Mouse (Mus musculus) limb, embryonic 12.5 days (tissue): ENCODE results near the gene Gm4491. TPM values are rescaled to one million over a fixed set of nuclear protein-coding genes. Genes with fewer than 3 reads are reported as not detected.
A peak's percentile ranks its signal among the peaks of the same experiment; 100 is the strongest.

Experiments
- ATAC-seq: fragments of 200-750 bp; cut with Nextera tagmentation; 2 replicates; pipeline ENCODE4 v1.8.0; 2017; ENCODE audit warnings: low read depth, moderate TSS enrichment; ENCODE audit not compliant: insufficient number of reproducible peaks, insufficient read depth, low FRiP score, low TSS enrichment
- H3K27ac ChIP-seq: fragments of 300-500 bp; sonication (generic); 2 replicates; pipeline ENCODE4 v1.5.1; 2016; ENCODE audit warnings: mild to moderate bottlenecking, moderate library complexity
- H3K27me3 ChIP-seq: fragments of 300-500 bp; sonication (generic); 2 replicates; pipeline ENCODE4 v1.6.1; 2016; ENCODE audit warnings: mild to moderate bottlenecking, moderate library complexity
- H3K36me3 ChIP-seq: fragments of 300-500 bp; sonication (generic); 2 replicates; pipeline ENCODE4 v1.6.1; 2016; ENCODE audit warnings: mild to moderate bottlenecking, moderate library complexity
- H3K4me1 ChIP-seq: fragments of 300-500 bp; sonication (generic); replicated peaks from 2 replicates; pipeline ENCODE4 v1.6.1; 2016
- H3K4me2 ChIP-seq: fragments of 300-500 bp; sonication (generic); 2 replicates; pipeline ENCODE4 v1.6.1; 2016; ENCODE audit warnings: mild to moderate bottlenecking, moderate library complexity
- H3K4me3 ChIP-seq: fragments of 300-500 bp; sonication (generic); replicated peaks from 2 replicates; pipeline ENCODE4 v1.5.1; 2016; ENCODE audit warnings: mild to moderate bottlenecking
- H3K9ac ChIP-seq: fragments of 300-500 bp; sonication (generic); replicated peaks from 2 replicates; pipeline ENCODE4 v1.6.1; 2016; ENCODE audit warnings: mild to moderate bottlenecking, moderate library complexity
- H3K9me3 ChIP-seq: fragments of 300-500 bp; sonication (generic); 2 replicates; pipeline ENCODE4 v1.6.1; 2016; ENCODE audit warnings: mild to moderate bottlenecking, moderate library complexity
- WGBS: fragments of 180-500 bp; shearing (Covaris S2); methylation state at CpG from one replicate; pipeline ENCODE4 v1.1.7; 2016; 5-methylcytosine and 5-hydroxymethylcytosine counted together
- polyA plus RNA-seq: library from polyadenylated mRNA; unstranded; fragments of >200 nt; fragmentation: Nextera tagmentation; extraction: Ambion mirVana; gene quantifications from 2 replicates; pipeline ENCODE4 v1.2.1, GENCODE M21; 2016

Gene Gm4491
- polyA plus RNA-seq, 1 experiment from 2014 or later, result not detected

DNA sequence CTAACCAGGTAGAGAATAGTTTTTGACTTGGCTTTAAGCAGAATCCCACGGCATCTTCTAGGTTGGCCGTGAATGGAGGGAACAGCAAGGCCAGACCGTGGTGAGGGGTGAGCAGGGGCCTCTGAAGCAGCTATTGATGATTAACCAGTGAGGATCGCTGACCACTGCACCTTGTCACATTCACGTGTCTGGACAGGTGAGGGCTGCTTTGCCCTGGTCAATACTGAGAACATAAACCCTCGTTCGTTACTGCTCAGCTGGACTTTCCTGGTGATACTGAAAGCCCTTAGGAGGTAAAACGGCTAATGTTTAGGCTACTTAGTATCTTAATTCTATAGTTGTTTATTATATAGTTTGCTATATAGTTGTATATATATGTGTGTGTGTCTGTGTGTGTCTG lies 8.6 kb downstream of the Gm4491 start:
- no peak overlapping the region for H3K4me2 ChIP-seq
- H3K27ac ChIP-seq, result no peak overlapping the region
- H3K36me3 ChIP-seq, result no peaks in the 10 kb centered on the region
- peaks cover 69% of the 10 kb centered on the region for H3K27me3 ChIP-seq
- H3K4me1 ChIP-seq, result peaks cover 27% of the 10 kb centered on the region
- ATAC-seq, result no peak
- H3K4me3 ChIP-seq, result no peak overlapping the region
- no peaks in the 10 kb centered on the region for H3K9me3 ChIP-seq
- WGBS, result 70% methylated on average over 8 of the region's 8 CpGs
- H3K9ac ChIP-seq, result no peak overlapping the region

DNA sequence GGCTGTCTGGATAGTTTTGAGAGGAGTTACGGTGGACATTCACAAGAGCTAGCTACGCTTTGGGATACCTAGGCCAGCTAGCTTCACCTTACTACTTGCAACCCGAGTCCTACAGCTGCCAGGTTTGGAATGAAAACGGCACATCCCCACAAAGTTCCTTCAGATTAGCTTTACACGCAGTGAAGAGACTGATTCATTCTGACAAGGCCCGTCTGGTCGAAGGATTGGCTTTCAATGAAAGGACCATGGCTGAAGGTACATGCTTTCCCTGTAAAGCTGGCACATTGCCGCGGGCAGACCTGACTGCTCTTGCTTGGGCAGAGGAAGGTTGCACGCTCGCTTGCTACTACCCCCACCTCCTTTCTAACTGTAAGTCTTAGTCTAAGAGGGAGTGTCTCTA lies 10.0 kb downstream of the Gm4491 start:
- no peaks in the 10 kb centered on the region for H3K9me3 ChIP-seq
- H3K4me3 ChIP-seq, result 0 out of 2 replicates have a peak overlapping the region, but pooled peaks have one; percentile 0
- H3K9ac ChIP-seq, result no peak overlapping the region
- H3K4me1 ChIP-seq, result peaks cover 23% of the 10 kb centered on the region
- H3K4me2 ChIP-seq, result no peak overlapping the region
- no peak overlapping the region for H3K27ac ChIP-seq
- 41% methylated on average over 11 of the region's 11 CpGs for WGBS
- H3K27me3 ChIP-seq, result peaks cover 75% of the 10 kb centered on the region
- no peak for ATAC-seq
- H3K36me3 ChIP-seq, result no peaks in the 10 kb centered on the region

DNA sequence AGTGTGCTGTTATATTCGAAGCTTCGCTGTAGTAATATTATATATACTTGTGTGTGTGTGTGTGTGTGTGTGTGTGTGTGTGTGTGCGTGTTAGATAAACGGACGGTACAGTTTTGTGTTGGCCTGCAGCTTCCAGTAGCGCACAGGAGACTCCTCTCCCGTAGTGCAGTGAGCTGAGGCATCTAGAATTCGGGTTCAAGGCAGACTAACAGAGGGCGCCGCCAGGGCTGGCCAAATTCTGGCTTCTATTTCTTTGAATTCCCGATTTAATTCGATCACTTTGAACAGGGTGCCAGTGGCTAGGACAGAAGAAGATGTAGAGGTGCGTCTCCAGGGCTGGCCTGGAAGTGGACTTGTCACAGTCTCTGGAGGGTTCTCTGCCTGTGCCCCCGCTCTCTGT lies 10.6 kb downstream of the Gm4491 start:
- peaks cover 24% of the 10 kb centered on the region for H3K4me1 ChIP-seq
- no peaks in the 10 kb centered on the region for H3K36me3 ChIP-seq
- no peak overlapping the region for H3K27ac ChIP-seq
- peak overlapping the region; percentile 100 for H3K4me2 ChIP-seq
- H3K4me3 ChIP-seq, result peak overlapping the region; percentile 57
- no peak overlapping the region for H3K9ac ChIP-seq
- no peaks in the 10 kb centered on the region for H3K9me3 ChIP-seq
- peaks cover 76% of the 10 kb centered on the region for H3K27me3 ChIP-seq
- 11% methylated on average over 14 of the region's 14 CpGs for WGBS
- no peak for ATAC-seq

DNA sequence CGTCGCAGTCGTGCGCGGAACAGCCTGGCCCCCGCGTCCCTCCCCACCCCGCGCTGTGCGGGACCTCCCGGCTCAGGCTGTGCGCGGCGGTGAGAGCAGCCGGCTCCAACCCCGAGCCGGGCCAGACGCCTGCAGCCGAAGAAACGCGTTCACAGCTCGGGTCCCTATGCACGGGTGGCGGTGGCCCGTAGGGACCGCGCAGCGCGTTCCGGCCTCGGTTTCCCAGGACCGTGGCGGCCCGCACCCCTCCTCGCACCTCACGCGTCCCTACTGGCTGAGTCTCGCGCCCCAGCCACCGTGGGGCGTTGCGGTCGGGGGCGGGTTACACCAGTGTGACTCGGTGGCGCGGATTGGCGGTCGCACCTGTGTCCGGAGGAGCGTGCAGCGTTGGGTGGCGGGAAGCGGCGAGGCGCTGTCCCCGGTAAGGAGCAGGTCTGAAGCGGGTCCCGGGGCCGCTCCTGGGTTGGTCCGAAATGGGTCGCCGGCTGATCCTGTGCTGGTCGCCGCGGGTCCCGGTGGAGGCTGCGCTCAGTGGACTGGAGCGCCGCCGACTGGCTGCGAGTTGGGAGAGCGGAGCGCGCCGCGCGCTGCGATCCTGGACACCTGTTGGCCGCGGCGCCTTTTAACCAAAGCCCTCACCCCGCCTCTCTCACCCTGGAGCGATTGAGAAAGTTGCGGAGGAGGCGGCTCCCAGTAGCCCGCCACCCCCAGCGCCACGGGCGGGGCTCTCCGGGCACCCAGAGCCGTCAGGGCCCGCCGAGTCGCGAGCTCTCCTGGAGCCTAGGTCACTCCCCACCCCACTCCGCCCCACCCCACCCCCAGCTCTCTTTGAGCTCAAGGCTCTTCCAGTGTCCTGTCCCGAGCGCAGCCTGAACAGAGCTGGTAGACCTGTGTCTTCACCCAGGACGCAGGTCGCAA lies 11.3 kb downstream of the Gm4491 start, which contains the start of gene Gjb2:
Gjb2 (minus strand) TSS at position 597 of the 918 bp plus-strand sequence.
- WGBS, result under 1% methylated on average over 101 of the region's 101 CpGs
- Histone ChIP-seq H3K9ac (peak within 1 kb of the TSS; percentile 59), H3K27ac (no peak within 1 kb of the TSS), H3K27me3 (peaks cover 70% of the 10 kb centered on the region), H3K4me3 (peak within 1 kb of the TSS; percentile 57), H3K4me1 (peaks cover 29% of the 10 kb centered on the region), H3K9me3 (no peaks in the 10 kb centered on the region), H3K4me2 (peak within 1 kb of the TSS; percentile 100), H3K36me3 (no peaks in the 10 kb centered on the region)
- peak; percentile 76 for ATAC-seq

DNA sequence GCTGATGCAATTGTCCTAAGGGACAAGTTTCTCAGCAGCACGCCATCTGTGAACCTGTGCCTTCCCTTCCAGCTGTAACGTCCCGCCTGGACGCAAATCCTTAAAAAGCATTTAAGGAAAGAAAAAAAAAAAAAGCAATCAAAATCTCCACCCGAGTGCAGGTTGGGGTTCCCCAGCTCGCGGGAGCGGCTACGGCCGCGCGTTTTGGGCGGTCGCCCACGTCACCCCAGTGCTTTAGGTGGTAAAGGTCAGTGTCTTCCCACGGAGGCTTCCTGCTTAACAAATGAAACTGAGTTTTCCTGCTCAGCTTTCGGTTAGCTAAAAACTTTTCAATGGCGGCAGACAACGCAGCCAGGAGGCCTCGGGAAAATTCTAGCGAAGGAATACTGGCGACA lies 12.0 kb downstream of the Gm4491 start:
- no peak for ATAC-seq
- Histone ChIP-seq H3K9me3 (no peaks in the 10 kb centered on the region), H3K27me3 (peaks cover 70% of the 10 kb centered on the region), H3K9ac (peak overlapping the region; percentile 59), H3K36me3 (no peaks in the 10 kb centered on the region), H3K4me3 (peak overlapping the region; percentile 57), H3K4me1 (peaks cover 34% of the 10 kb centered on the region), H3K27ac (no peak overlapping the region), H3K4me2 (peak overlapping the region; percentile 100)
- WGBS, result 2% methylated on average over 22 of the region's 22 CpGs

DNA sequence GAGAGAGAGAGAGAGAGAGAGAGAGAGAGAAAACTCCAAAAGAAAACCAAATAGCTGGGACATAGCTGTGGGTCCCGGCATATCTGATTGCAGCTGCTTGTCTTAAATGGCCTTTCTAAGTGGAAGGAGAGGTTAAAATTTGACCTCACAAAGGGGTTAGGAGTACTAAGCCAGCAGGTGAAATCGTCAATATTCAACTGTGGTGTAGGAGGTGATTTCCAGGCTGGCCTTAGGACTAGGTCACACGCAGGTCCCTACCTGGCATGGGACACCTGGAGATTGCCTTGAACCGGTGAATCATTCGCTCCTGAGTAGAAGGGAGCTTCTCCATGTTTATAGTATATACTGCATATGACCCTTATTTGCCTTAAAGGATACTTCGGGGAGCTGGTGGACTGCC lies 12.6 kb downstream of the Gm4491 start:
- Histone ChIP-seq H3K27me3 (peaks cover 70% of the 10 kb centered on the region), H3K4me3 (peak overlapping the region; percentile 57)

DNA sequence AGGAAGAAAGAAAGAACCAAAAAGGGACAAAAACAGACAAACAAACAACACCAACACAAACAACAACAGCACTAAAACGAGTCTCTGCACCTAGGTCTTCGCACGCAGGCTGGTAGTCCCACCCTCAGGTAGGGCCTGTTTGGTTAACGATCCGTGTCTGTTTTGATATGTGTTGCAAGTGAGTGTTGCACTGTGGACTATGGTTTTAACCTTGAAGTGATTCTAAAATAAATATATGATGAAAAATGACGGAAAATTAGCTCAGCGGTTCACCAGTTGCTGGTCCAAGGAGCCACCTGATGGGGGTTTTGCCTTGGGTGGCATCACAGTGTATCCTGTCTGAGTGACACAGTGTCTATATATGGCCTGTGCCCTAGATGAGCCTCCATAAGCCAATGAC lies 14.1 kb downstream of the Gm4491 start:
- WGBS, result 81% methylated on average over 7 of the region's 7 CpGs
- no peak overlapping the region for H3K27ac ChIP-seq
- peaks cover 34% of the 10 kb centered on the region for H3K4me1 ChIP-seq
- no peaks in the 10 kb centered on the region for H3K36me3 ChIP-seq
- H3K27me3 ChIP-seq, result peaks cover 56% of the 10 kb centered on the region
- peak overlapping the region; percentile 57; the same call in 1 of the 2 replicates for H3K4me3 ChIP-seq
- ATAC-seq, result no peak
- no peak overlapping the region for H3K9ac ChIP-seq
- H3K4me2 ChIP-seq, result no peak overlapping the region; the same call in 1 of the 2 replicates
- no peaks in the 10 kb centered on the region for H3K9me3 ChIP-seq

More for the DNA sequence above, 12.6 kb downstream of the Gm4491 start:
- peaks cover 34% of the 10 kb centered on the region for H3K4me1 ChIP-seq
- no peak overlapping the region for H3K9ac ChIP-seq
- no peaks in the 10 kb centered on the region for H3K9me3 ChIP-seq
- H3K27ac ChIP-seq, result no peak overlapping the region
- ATAC-seq, result no peak
- no peaks in the 10 kb centered on the region for H3K36me3 ChIP-seq
- WGBS, result 54% methylated on average over 6 of the region's 6 CpGs
- peak overlapping the region; percentile 100 for H3K4me2 ChIP-seq

DNA sequence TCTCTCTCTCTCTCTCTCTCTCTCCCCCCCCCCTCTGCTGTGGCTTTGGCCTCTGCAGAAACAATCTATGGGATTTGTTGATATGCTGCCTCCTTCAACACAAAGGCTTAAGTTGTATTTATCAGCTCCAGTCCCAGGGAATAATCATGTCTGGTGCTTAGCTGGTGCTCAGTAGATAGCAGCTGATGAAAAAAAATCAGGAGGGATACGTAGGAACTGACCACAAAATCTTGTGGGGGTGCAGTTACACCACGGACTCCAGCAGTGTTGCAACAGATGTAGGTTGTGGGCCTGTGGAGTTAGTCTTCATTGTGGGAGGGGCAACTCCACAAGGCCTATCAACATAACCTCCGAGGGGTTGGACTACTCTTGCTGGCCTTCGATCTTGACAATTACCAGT lies 19.8 kb downstream of the Gm4491 start:
- Histone ChIP-seq H3K36me3 (no peaks in the 10 kb centered on the region), H3K4me1 (peaks cover 14% of the 10 kb centered on the region; the same call in 1 of the 2 replicates), H3K9ac (no peak overlapping the region), H3K27me3 (0 out of 2 replicates have a peak, but pooled peaks cover 4% of the 10 kb centered on the region), H3K9me3 (no peaks in the 10 kb centered on the region), H3K27ac (no peak overlapping the region), H3K4me2 (no peak overlapping the region), H3K4me3 (no peak overlapping the region)
- WGBS, result 81% methylated on average over 4 of the region's 4 CpGs
- no peak for ATAC-seq

DNA sequence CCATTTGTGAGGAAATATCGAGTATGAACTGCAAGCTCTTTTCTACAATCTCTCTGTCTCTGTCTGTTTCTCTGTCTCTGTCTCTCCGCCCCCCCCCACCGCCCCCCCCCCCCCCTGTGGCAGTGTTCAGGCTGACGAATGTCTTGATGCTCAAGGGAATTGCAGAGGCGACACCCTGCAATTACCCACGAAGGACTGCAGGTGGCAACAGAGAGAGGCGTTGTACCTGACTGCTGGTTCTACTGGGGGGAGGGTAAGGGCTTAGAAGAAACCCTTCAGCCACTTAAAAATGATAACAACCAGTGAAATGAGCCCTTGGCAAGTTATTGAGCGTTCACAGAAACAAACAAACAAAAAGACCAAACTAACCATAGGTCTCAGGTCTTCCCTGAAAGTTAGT lies 22.7 kb downstream of the Gm4491 start:
- H3K4me2 ChIP-seq, result no peak overlapping the region
- H3K4me3 ChIP-seq, result no peak overlapping the region
- ATAC-seq, result no peak
- H3K36me3 ChIP-seq, result no peaks in the 10 kb centered on the region
- no peaks in the 10 kb centered on the region for H3K9me3 ChIP-seq
- no peaks in the 10 kb centered on the region; the same call in 1 of the 2 replicates for H3K4me1 ChIP-seq
- H3K9ac ChIP-seq, result no peak overlapping the region
- H3K27me3 ChIP-seq, result no peaks in the 10 kb centered on the region
- H3K27ac ChIP-seq, result no peak overlapping the region
- WGBS, result 9% methylated on average over 8 of the region's 8 CpGs

DNA sequence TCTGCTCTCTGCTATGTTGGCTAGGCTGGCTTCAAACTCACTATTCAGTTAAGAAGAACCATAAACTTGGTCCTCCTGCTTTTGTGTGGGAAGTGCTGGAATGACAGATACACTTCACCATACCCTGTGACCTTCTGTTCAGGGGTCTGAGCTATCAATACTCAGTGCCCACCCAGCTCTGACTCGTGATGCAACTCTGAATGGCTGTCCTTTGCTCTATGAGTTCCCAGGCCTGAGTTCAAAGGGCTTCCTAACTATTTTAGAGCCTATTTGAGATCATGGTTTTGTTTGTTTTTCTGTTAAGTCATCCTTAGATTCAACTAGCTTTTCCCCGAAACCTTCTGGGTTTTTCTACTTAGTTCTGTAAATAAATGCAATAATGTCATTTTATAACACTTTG lies 25.7 kb downstream of the Gm4491 start:
- H3K4me3 ChIP-seq, result no peak overlapping the region
- H3K4me2 ChIP-seq, result no peak overlapping the region
- no peaks in the 10 kb centered on the region for H3K27me3 ChIP-seq
- no peak for ATAC-seq
- 57% methylated on average over 2 of the region's 2 CpGs for WGBS
- H3K9me3 ChIP-seq, result no peaks in the 10 kb centered on the region
- no peak overlapping the region for H3K27ac ChIP-seq
- no peaks in the 10 kb centered on the region for H3K36me3 ChIP-seq
- H3K4me1 ChIP-seq, result peaks cover 5% of the 10 kb centered on the region; the same call in 1 of the 2 replicates
- no peak overlapping the region for H3K9ac ChIP-seq

DNA sequence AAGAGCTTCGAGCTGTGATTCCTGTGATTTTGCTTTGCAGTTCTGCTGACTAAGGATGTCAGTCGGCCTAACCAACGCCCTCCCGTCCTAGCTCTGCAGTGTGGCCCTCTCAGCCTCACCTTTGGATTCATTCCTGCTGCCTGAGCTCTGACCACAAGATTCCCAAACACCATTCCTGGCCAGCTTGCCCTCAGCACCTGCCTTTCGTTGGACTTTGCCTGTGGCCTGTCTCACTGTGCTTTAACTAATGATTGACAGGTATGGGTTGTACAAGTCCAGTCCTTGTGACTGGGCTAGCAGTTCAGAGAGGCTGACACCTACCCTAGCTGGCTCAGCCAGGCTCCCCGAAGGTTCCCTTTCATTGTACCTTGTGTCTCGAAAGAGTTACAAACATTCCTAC lies 26.6 kb downstream of the Gm4491 start:
- Histone ChIP-seq H3K4me1 (peaks cover 14% of the 10 kb centered on the region), H3K9ac (no peak overlapping the region), H3K4me3 (no peak overlapping the region), H3K9me3 (no peaks in the 10 kb centered on the region), H3K36me3 (no peaks in the 10 kb centered on the region), H3K4me2 (no peak overlapping the region), H3K27me3 (no peaks in the 10 kb centered on the region), H3K27ac (no peak overlapping the region)
- ATAC-seq, result no peak
- WGBS, result 84% methylated on average over 7 of the region's 7 CpGs
